Mouse (Mus musculus) cortical plate, adult 2 months (tissue): ENCODE data around the gene Pomgnt1. TPM values are rescaled to one million over a fixed set of nuclear protein-coding genes. Genes with fewer than 3 reads are reported as not detected.

Experiments
- H3K27ac ChIP-seq: fragments of 200-500 bp; 2 replicates; pipeline ENCODE4 v1.5.1; 2012; ENCODE audit warnings: low read length, control low read depth, inconsistent platforms; ENCODE audit not compliant: insufficient read depth
- H3K4me1 ChIP-seq: fragments of 200-500 bp; 2 replicates; pipeline ENCODE4 v1.6.1; 2011; ENCODE audit warnings: low read length; ENCODE audit not compliant: control insufficient read depth, insufficient read depth
- H3K4me3 ChIP-seq: fragments of 200-500 bp; 2 replicates; pipeline ENCODE4 v1.5.1; 2011; ENCODE audit warnings: mild to moderate bottlenecking, low read length, control low read depth; ENCODE audit not compliant: insufficient read depth
- CTCF ChIP-seq: fragments of 200-500 bp; IDR thresholded peaks from 2 replicates; pipeline ENCODE4 v1.5.1; 2011; ENCODE audit warnings: mild to moderate bottlenecking, control low read depth, low read length; ENCODE audit not compliant: insufficient read depth; ENCODE audit errors: extremely low read depth
- POLR2A ChIP-seq: fragments of 200-500 bp; IDR thresholded peaks from 2 replicates; pipeline ENCODE4 v1.6.1; 2011; ENCODE audit warnings: mild to moderate bottlenecking, low read length, control low read depth; ENCODE audit not compliant: insufficient read depth; ENCODE audit errors: extremely low read depth
- polyA plus RNA-seq: library from polyadenylated mRNA; depleted of rRNA; stranded (reverse); fragments of >200 nt; gene quantifications from 2 replicates; pipeline ENCODE4 v1.2.3, GENCODE M21; 2012

The Pomgnt1 gene
- polyA plus RNA-seq, 1 experiment = 80.3 TPM

DNA sequence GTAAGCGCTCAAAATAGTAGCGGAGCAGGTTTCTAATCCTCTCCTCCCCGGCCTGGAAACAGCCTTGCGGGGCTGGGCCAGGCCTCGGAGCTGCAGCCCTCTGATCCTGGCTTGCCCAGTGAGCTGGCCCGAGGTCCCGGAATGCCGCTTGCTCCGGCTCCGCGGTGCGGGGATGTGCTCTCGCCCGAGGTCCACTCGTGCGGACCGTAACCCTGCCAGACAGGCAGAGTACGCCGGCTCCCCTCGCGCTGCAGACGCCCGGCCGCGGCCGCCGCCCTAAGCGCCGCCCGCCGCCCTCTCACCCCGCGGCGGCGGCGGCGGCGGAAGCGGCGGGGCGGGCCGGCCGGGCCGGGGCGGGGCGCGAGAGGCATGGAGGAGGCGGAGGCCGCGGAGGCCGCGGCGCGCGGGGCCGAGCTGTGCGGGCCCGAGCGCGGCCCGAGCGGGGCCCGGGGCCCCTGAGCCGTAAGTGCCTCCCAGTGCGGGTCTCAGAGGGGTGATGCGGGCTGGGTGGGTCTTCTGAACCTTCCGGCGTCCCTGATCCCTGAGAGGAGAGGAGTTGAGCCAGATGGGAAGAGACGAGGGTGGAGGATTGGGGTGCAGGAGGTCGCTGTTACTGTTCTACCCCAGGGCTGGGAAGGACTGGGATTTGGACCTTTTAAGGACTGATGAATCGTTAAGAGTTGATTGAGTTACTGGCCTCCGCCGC lies 26.7 kb downstream of the Pomgnt1 start:
- TF ChIP-seq POLR2A (peak; percentile 67), CTCF (no peak)
- H3K27ac ChIP-seq = peak overlapping the region; percentile 85
- peak overlapping the region; percentile 79 for H3K4me3 ChIP-seq
- H3K4me1 ChIP-seq = peaks cover 4% of the 10 kb centered on the region

DNA sequence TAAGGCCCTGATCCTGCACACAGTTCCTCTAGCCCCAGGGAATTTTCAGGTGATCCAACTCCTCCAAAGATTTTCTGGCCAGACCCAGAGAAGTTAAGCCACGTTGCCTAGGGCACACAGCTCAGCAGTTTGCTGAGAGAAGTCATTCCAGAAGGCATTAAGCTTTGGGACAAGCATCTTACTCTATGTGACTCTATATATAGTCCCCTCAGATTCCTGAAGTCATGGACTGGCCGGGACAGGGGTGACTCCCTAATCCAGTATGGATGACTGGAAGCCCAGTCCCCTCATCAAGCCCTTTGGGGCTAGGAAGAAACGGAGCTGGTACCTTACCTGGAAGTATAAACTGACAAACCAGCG lies 27.2 kb downstream of the Pomgnt1 start:
- Histone ChIP-seq H3K4me3 (peak overlapping the region; percentile 79), H3K4me1 (peaks cover 4% of the 10 kb centered on the region), H3K27ac (no peak overlapping the region)
- TF ChIP-seq POLR2A (no peak), CTCF (no peak)

DNA sequence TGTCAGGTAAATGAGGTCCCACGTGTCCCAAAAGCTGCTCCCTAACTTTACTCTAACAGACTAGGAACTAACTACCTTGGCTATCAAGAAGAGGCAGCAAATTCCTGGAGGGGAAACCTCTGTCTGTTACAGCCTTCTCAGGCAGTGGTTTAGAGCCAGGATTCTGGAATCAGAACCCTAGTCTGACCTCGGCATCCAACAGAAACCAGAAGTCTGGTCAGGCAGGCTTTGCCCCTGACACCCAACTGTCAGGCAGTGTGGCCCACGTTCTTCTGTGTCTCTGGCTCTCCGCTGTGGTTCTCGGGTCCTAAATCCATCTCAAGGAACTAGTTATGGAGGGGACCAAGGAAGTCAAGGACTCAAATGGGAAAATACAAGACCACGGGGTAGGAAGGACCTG lies 27.6 kb downstream of the Pomgnt1 start, which contains the start of gene Lurap1:
Lurap1 (minus strand) TSS at position 101 of the 400 bp plus-strand sequence.
- Histone ChIP-seq H3K4me1 (peaks cover 4% of the 10 kb centered on the region), H3K27ac (peak within 1 kb of the TSS; percentile 85), H3K4me3 (peak within 1 kb of the TSS; percentile 79)
- TF ChIP-seq CTCF (no peak), POLR2A (no peak)

DNA sequence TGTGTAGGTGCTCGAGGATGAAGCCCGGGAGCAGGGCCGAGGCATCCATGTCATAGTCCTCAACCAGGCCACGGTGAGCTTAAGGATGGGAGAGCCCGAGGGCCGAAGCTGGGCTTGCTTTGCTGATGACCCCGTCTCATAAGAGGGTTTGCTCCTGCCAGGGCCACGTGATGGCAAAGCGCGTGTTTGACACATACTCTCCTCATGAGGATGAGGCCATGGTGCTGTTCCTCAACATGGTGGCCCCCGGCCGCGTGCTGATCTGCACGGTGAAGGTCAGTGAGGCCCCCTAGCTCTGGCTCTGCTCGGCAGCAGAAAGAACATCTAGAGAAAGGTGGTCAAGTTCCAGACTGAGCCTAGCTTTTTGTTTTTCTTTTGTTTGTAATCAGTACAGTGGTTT lies 29.1 kb downstream of the Pomgnt1 start:
- H3K27ac ChIP-seq = no peak overlapping the region
- H3K4me3 ChIP-seq = no peak overlapping the region
- peaks cover 4% of the 10 kb centered on the region for H3K4me1 ChIP-seq
- TF ChIP-seq POLR2A (no peak), CTCF (no peak)

DNA sequence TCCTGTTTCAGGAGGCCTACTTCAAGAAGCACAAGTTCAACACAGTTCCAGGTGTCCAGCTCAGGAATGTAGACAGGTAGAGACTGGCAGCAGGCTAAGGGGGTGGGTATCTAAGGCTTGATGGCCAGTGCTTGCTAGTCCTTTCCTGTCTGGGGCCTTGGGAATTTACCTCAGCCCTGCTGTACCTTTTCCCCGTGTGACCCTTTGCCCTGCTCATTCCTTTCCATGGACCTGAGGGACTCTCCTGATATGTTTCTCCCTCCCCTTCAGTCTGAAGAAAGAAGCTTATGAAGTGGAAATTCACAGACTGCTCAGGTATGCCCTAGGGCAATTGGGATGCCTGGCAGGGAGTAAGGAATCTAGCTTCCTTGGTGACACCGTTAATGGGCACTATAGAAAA lies 34.2 kb downstream of the Pomgnt1 start:
- Histone ChIP-seq H3K27ac (no peak overlapping the region), H3K4me1 (peaks cover 2% of the 10 kb centered on the region), H3K4me3 (no peak overlapping the region)
- no peak for TF ChIP-seq POLR2A
- TF ChIP-seq CTCF = no peak

DNA sequence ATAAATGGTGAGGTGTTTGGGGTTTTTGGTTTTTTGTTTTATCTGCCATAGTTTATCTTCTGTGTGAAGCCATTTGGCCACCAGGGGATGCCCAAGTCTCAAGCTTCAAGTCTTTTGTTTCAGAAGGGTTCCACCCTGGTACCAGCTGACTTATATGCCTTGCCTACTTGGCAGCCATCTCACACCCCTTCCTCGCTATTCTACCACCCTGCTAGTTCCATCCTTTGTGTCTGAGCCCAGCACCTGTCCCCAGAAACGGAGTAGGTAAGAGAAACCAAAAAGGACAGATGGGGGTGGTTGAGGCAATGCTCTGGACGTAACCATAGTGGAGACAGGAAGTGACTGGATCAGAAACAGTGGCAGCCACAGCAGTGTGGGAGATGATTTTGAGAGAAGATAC lies 36.3 kb downstream of the Pomgnt1 start:
- peaks cover 2% of the 10 kb centered on the region for H3K4me1 ChIP-seq
- no peak overlapping the region for H3K4me3 ChIP-seq
- TF ChIP-seq CTCF (peak; percentile 54), POLR2A (no peak)
- H3K27ac ChIP-seq = peak overlapping the region; percentile 63; the same call in 1 of the 2 replicates

DNA sequence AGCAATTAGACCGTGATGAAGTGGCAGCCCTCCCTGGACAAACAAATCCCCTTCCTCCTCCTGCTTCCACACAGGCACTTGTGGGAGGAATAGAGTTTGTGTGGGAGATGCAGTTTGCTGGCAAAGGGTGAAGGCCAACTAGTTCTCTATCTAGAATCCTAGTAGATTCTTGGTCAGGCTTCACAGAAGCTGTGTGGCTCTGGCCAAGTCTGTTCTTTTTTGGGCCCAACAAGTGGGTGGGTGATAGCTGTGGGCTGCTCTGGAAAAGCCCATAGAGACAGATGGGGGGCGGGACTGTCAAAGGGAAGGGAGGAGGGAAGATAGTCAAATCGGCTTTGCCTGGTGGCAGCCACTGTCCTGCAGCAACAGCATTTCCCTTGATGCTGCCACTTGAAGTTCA lies 37.1 kb downstream of the Pomgnt1 start:
- TF ChIP-seq CTCF (no peak), POLR2A (no peak)
- Histone ChIP-seq H3K27ac (peak overlapping the region; percentile 63; the same call in 1 of the 2 replicates), H3K4me3 (no peak overlapping the region), H3K4me1 (peaks cover 2% of the 10 kb centered on the region)

DNA sequence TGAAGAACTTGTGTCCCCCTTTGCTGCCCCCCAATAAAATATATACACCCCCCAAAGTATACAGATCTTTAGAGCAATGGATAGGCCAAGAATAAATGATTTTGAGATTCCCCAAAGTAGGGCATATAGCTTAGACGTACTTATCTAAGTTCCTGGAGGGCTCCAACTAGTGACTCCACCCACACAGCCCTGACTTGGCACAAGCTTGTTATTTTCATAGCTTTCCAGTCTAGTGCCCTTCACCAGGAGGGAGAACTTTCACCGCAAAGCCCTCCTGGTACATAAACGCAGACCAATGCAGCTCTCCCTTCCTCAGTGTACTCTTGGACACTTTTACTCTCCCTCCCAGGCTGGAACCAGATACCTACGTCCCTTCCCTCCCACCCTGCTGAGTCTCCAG lies 38.5 kb downstream of the Pomgnt1 start:
- Histone ChIP-seq H3K4me3 (no peak overlapping the region), H3K4me1 (peaks cover 2% of the 10 kb centered on the region), H3K27ac (no peak overlapping the region)
- no peak for TF ChIP-seq POLR2A
- no peak for TF ChIP-seq CTCF

DNA sequence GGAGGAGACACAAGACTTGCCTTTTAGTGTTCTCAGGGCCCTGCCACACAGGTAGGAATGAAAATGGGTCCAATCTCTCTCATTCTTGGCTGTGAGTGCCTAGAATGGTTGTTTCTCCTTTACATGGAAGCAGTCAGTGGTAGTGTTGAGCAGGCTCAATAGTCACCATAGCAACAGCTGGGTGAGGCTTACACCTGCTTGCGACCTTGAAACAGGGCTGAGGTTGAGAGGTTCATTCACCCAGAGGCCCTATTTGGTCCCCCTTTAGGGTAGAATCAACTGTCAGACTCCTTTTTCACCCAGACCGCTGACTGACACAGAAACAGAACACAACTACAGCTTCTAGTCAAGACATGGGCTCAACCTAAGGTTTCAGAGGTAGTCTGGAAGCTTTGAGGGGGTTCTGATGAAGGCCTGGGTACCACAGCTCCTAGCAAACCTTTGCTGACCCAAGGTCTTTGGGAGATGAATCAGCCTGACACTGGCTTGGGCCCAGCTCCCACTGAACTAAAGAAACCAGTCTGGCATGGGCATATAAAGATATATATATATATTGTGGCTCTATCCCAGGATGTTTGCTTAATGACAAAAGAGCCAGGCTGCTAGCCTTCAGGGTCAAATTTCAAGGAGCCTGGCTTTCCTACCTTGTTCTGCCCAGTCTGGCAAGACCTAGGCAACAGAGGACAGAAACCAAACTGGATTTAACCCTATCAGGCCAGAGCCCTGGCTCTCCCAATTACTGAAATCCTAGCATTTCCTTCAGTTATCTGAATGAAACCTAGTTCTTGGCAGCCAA lies 41.3 kb downstream of the Pomgnt1 start:
- no peak for TF ChIP-seq CTCF
- no peak for TF ChIP-seq POLR2A
- Histone ChIP-seq H3K4me3 (no peak overlapping the region), H3K27ac (no peak overlapping the region), H3K4me1 (peaks cover 2% of the 10 kb centered on the region)

DNA sequence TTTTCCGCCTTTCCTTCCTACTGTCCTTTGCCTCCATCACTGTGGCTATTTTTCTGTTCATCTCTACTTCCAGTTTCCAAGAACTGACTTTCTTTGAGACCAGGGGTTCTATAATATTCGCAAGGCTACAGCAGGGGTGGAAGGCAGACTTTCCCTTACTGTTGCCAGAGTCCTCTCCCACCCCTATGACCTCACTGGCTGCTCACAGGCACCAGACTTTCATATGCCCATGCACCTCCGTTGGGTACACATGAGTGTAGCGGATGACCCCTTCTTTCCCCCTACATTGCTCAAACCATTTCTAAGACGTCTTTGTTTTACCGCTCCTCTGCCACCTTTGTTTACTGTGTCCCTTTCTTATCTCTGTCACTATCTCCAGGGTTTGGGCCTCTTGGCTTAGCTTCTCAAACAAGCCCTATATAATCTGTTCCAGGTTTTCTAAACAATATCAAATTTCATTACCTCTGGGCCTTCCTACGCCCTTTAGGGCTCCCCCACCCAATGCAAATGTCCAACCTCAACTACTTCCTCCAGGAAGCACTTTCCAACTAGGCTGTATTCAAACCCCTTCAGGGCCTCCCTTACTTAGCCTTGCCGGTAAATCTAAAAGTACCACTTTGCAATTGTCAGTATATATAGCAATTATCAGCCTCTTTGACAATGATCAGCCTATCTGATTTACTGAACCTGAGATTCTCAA lies 42.2 kb downstream of the Pomgnt1 start:
- no peak overlapping the region for H3K4me3 ChIP-seq
- no peak for TF ChIP-seq CTCF
- TF ChIP-seq POLR2A = no peak
- no peaks in the 10 kb centered on the region; the same call in 1 of the 2 replicates for H3K4me1 ChIP-seq
- no peak overlapping the region for H3K27ac ChIP-seq
